Mouse (Mus musculus): Measurements from ENCODE around the gene Tpgs1. TPM values are rescaled to one million over a fixed set of nuclear protein-coding genes. Genes with fewer than 3 reads are reported as not detected.
A peak's percentile ranks its signal among the peaks of the same experiment; 100 is the strongest.

The Tpgs1 gene
- polyA plus RNA-seq, 2 experiments = 44.6 to 66.0 TPM

DNA sequence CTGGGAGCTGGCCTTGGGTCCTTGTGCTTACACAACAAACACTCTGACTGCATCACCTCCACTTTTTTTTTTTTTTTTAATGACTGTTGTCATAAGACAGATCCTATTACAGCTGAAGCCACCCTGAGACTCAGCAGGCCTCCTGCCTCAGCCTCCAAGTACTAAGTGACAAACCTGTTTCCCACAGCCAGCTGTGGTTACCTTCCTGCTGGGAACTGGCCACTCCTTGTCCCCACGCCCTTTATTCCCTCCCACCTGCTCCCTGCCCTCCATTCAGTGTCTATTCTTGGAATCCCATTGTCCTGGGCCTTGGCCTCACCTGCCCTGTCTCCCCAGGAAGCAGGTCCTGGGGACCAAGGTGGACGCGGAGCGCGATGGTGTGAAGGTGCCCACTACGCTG is 18.3 kb downstream of the Tpgs1 start:
- H3K27ac ChIP-seq (replicated peaks; ENCODE audit: low read depth, low read length) = no peak overlapping the region
- WGBS = 93% methylated on average over 6 of the region's 6 CpGs
- no peak overlapping the region for H3K4me3 ChIP-seq (replicated peaks; ENCODE audit: low read length)
- DNase-seq (ENCODE audit: low spot score) (no peak), ATAC-seq (ENCODE audit: low FRiP score, low read depth) (no peak)
- H3K9me3 ChIP-seq (ENCODE audit: control insufficient read depth, low read length) = no peaks in the 10 kb centered on the region; the same call in 1 of the 2 replicates
- no peak overlapping the region for H3K4me2 ChIP-seq (replicated peaks; ENCODE audit: low read depth, low read length, severe bottlenecking)
- no peak overlapping the region for H3K9ac ChIP-seq (ENCODE audit: low read depth, low read length, severe bottlenecking)
- TF ChIP-seq POLR2A (IDR thresholded peaks at IDR 0.05; ENCODE audit: borderline replicate concordance, extremely low read depth, insufficient read depth, insufficient read length) = no peak
- no peaks in the 10 kb centered on the region for H3K27me3 ChIP-seq (ENCODE audit: control insufficient read depth, insufficient read depth, low read length)
- H3K4me1 ChIP-seq (ENCODE audit: control insufficient read depth, insufficient read depth, low read length) = peaks cover 11% of the 10 kb centered on the region
- H3K36me3 ChIP-seq (ENCODE audit: control insufficient read depth, insufficient read depth, low read length) = peaks cover 58% of the 10 kb centered on the region

GRCm38 (mm10) chr10:79688720-79689119 is 19.6 kb downstream of the Tpgs1 start, which contains the start of gene Gzmm:
TSS of gene Gzmm (plus strand) at chr10:79689020.
- TF ChIP-seq POLR2A (IDR thresholded peaks at IDR 0.05; ENCODE audit: borderline replicate concordance, extremely low read depth, insufficient read depth, insufficient read length) = no peak
- no peaks in the 10 kb centered on the region; the same call in 1 of the 2 replicates for H3K9me3 ChIP-seq (ENCODE audit: control insufficient read depth, low read length)
- 78% methylated on average over 4 of the region's 4 CpGs for WGBS
- peaks cover 58% of the 10 kb centered on the region for H3K36me3 ChIP-seq (ENCODE audit: control insufficient read depth, insufficient read depth, low read length)
- no peaks in the 10 kb centered on the region for H3K27me3 ChIP-seq (ENCODE audit: control insufficient read depth, insufficient read depth, low read length)
- no peak within 1 kb of the TSS for H3K4me3 ChIP-seq (replicated peaks; ENCODE audit: low read length)
- H3K27ac ChIP-seq (replicated peaks; ENCODE audit: low read depth, low read length) = no peak within 1 kb of the TSS
- DNase-seq (ENCODE audit: low spot score) (no peak), ATAC-seq (ENCODE audit: low FRiP score, low read depth) (no peak)
- peaks cover 2% of the 10 kb centered on the region; the same call in 1 of the 2 replicates for H3K4me1 ChIP-seq (ENCODE audit: control insufficient read depth, insufficient read depth, low read length)
- no peak within 1 kb of the TSS for H3K9ac ChIP-seq (ENCODE audit: low read depth, low read length, severe bottlenecking)
- no peak within 1 kb of the TSS for H3K4me2 ChIP-seq (replicated peaks; ENCODE audit: low read depth, low read length, severe bottlenecking)

- Histone ChIP-seq H3K9me3 (ENCODE audit: control insufficient read depth, low read length) (no peaks in the 10 kb centered on the region; the same call in 1 of the 2 replicates), H3K27ac (replicated peaks; ENCODE audit: low read depth, low read length) (no peak overlapping the region), H3K4me3 (replicated peaks; ENCODE audit: low read length) (no peak overlapping the region), H3K36me3 (ENCODE audit: control insufficient read depth, insufficient read depth, low read length) (peaks cover 53% of the 10 kb centered on the region), H3K4me1 (ENCODE audit: control insufficient read depth, insufficient read depth, low read length) (no peaks in the 10 kb centered on the region; the same call in 1 of the 2 replicates), H3K27me3 (ENCODE audit: control insufficient read depth, insufficient read depth, low read length) (no peaks in the 10 kb centered on the region), H3K4me2 (replicated peaks; ENCODE audit: low read depth, low read length, severe bottlenecking) (no peak overlapping the region), H3K9ac (ENCODE audit: low read depth, low read length, severe bottlenecking) (no peak overlapping the region)
- no peak for DNase-seq (ENCODE audit: low spot score)
- no peak for ATAC-seq (ENCODE audit: low FRiP score, low read depth)
- 84% methylated on average over 3 of the region's 3 CpGs for WGBS
- TF ChIP-seq POLR2A (IDR thresholded peaks at IDR 0.05; ENCODE audit: borderline replicate concordance, extremely low read depth, insufficient read depth, insufficient read length) = no peak
Observed at GRCm38 (mm10) chr10:79689178-79689577, 20.0 kb downstream of the Tpgs1 start.

- Histone ChIP-seq H3K4me3 (replicated peaks; ENCODE audit: low read length) (no peak overlapping the region), H3K4me1 (ENCODE audit: control insufficient read depth, insufficient read depth, low read length) (peaks cover 27% of the 10 kb centered on the region), H3K9ac (ENCODE audit: low read depth, low read length, severe bottlenecking) (no peak overlapping the region), H3K4me2 (replicated peaks; ENCODE audit: low read depth, low read length, severe bottlenecking) (no peak overlapping the region), H3K27ac (replicated peaks; ENCODE audit: low read depth, low read length) (no peak overlapping the region), H3K27me3 (ENCODE audit: control insufficient read depth, insufficient read depth, low read length) (no peaks in the 10 kb centered on the region), H3K36me3 (ENCODE audit: control insufficient read depth, insufficient read depth, low read length) (peaks cover 24% of the 10 kb centered on the region), H3K9me3 (ENCODE audit: control insufficient read depth, low read length) (no peaks in the 10 kb centered on the region; the same call in 1 of the 2 replicates)
- ATAC-seq (ENCODE audit: low FRiP score, low read depth) (no peak), DNase-seq (ENCODE audit: low spot score) (no peak)
- no peak for TF ChIP-seq POLR2A (IDR thresholded peaks at IDR 0.05; ENCODE audit: borderline replicate concordance, extremely low read depth, insufficient read depth, insufficient read length)
- WGBS = 88% methylated on average over 2 of the region's 2 CpGs
Observed at GRCm38 (mm10) chr10:79691986-79692548, 22.9 kb downstream of the Tpgs1 start.

- Histone ChIP-seq H3K9me3 (ENCODE audit: control insufficient read depth, low read length) (no peaks in the 10 kb centered on the region; the same call in 1 of the 2 replicates), H3K36me3 (ENCODE audit: control insufficient read depth, insufficient read depth, low read length) (peaks cover 9% of the 10 kb centered on the region), H3K4me2 (replicated peaks; ENCODE audit: low read depth, low read length, severe bottlenecking) (no peak overlapping the region), H3K27ac (replicated peaks; ENCODE audit: low read depth, low read length) (0 out of 2 replicates have a peak overlapping the region, but pooled peaks have one; percentile 84), H3K27me3 (ENCODE audit: control insufficient read depth, insufficient read depth, low read length) (no peaks in the 10 kb centered on the region), H3K4me1 (ENCODE audit: control insufficient read depth, insufficient read depth, low read length) (peaks cover 27% of the 10 kb centered on the region), H3K9ac (ENCODE audit: low read depth, low read length, severe bottlenecking) (no peak overlapping the region), H3K4me3 (replicated peaks; ENCODE audit: low read length) (no peak overlapping the region)
- ATAC-seq (ENCODE audit: low FRiP score, low read depth) = no peak
- DNase-seq (ENCODE audit: low spot score) = no peak
- WGBS = 64% methylated on average over 12 of the region's 12 CpGs
- no peak for TF ChIP-seq POLR2A (IDR thresholded peaks at IDR 0.05; ENCODE audit: borderline replicate concordance, extremely low read depth, insufficient read depth, insufficient read length)
Observed at GRCm38 (mm10) chr10:79693580-79694378, 24.6 kb downstream of the Tpgs1 start.

Measured in limb, embryonic 14.5 days (tissue).